Mouse (Mus musculus) intestine, embryonic 16.5 days (tissue): ENCODE results near the gene Arpc4. TPM values are rescaled to one million over a fixed set of nuclear protein-coding genes. Genes with fewer than 3 reads are reported as not detected.
"Not testable (repeated sequence)": the region's sequence is repeated elsewhere in the genome, so short reads cannot be mapped to it uniquely, and the experiment has no call there.

Source experiments
- ATAC-seq: fragments of 200-750 bp; cut with Nextera tagmentation; 2 replicates; pipeline ENCODE4 v1.8.0; 2017; ENCODE audit warnings: moderate TSS enrichment, moderate library complexity
- H3K27ac ChIP-seq: fragments of 300-500 bp; sonication (generic); 2 replicates; pipeline ENCODE4 v1.5.1; 2014; ENCODE audit warnings: mild to moderate bottlenecking, low read length
- H3K27me3 ChIP-seq: fragments of 300-500 bp; sonication (generic); replicated peaks from 2 replicates; pipeline ENCODE4 v1.6.1; 2014; ENCODE audit warnings: low read length, control low read depth, mixed read lengths; ENCODE audit not compliant: control insufficient read depth, insufficient read depth
- H3K36me3 ChIP-seq: fragments of 300-500 bp; sonication (generic); 2 replicates; pipeline ENCODE4 v1.6.1; 2014; ENCODE audit warnings: low read length, control low read depth; ENCODE audit not compliant: control insufficient read depth, insufficient read depth
- H3K4me1 ChIP-seq: fragments of 300-500 bp; sonication (generic); 2 replicates; pipeline ENCODE4 v1.6.1; 2014; ENCODE audit warnings: low read length, control low read depth, mixed read lengths; ENCODE audit not compliant: control insufficient read depth, insufficient read depth
- H3K4me2 ChIP-seq: fragments of 300-500 bp; sonication (generic); 2 replicates; pipeline ENCODE4 v1.6.1; 2014; ENCODE audit warnings: low read depth, low read length, control low read depth
- H3K4me3 ChIP-seq: fragments of 300-500 bp; sonication (generic); 2 replicates; pipeline ENCODE4 v1.5.1; 2014; ENCODE audit warnings: mild to moderate bottlenecking, low read length
- H3K9ac ChIP-seq: fragments of 300-500 bp; sonication (generic); 2 replicates; pipeline ENCODE4 v1.6.1; 2014; ENCODE audit warnings: low read depth, low read length
- H3K9me3 ChIP-seq: fragments of 300-500 bp; sonication (generic); 2 replicates; pipeline ENCODE4 v1.6.1; 2016; ENCODE audit warnings: low read length, control low read depth; ENCODE audit not compliant: control insufficient read depth
- WGBS: fragments of 180-500 bp; shearing (Covaris S2); extraction: QIAGEN DNeasy Blood & Tissue Kit; methylation state at CpG from one replicate; pipeline ENCODE4 v1.1.7; 2014; 5-methylcytosine and 5-hydroxymethylcytosine counted together
- polyA plus RNA-seq: library from polyadenylated mRNA; unstranded; fragments of >200 nt; fragmentation: Nextera tagmentation; extraction: Ambion mirVana; gene quantifications from 2 replicates; pipeline ENCODE4 v1.2.1, GENCODE M21; 2015

Gene Arpc4
- polyA plus RNA-seq = 449 and 456 TPM in 2 replicates

DNA sequence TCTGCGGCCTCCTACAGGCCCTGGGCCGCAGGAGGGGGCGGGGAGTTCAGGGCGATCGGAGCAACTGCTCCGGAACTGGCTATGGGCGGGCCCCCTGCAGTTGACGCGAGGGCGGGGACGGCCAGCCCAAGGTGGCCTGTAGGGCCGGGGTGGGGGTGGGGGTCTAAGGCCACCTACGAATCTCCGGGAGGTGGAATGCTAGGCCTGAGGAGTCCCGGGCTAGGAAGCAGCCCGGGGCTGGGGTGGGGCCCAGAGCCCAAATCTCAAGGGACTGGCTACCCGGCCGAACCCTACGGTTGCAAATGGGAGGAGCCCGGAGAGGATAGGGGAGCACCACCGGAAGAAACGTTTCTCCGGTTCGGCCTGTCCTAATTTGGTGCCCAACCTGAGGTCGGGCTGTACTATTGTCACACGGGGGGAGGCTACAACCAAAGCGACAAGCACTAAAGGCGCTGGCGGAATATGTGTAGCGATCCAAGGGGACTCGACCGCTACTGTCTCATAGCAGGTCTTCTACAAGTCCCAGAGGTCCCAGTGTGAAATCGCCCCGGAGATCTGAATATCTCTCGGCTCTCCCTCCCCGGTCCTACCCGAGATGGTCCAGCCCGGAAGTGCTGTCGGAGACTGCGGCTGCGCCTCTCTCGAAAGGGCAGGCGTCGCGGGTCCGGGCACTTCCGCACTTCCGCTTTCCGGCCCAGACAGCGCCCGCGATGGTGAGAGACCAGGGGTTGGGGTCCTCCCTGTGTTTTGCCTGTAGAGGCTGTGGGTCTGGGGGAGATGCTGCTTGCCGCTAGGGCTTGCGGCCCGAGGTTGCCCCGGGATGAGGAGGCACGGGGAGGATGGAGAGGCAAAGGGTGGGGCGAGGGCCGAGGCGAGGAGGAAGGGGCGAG, at the start of gene Arpc4, which contains the start of gene Tada3:
Gene Arpc4, plus strand, starts transcription at position 620 of the 890 bp plus-strand sequence.
Gene Tada3, minus strand, starts transcription at position 388 of the 890 bp plus-strand sequence.
- Histone ChIP-seq H3K27me3 (no peaks in the 10 kb centered on the region), H3K4me2 (peak within 1 kb of the TSS; percentile 81), H3K4me3 (peak within 1 kb of the TSS; percentile 96), H3K9ac (peak within 1 kb of the TSS; percentile 97), H3K27ac (peak within 1 kb of the TSS; percentile 97), H3K9me3 (no peaks in the 10 kb centered on the region), H3K4me1 (peaks cover 16% of the 10 kb centered on the region), H3K36me3 (peaks cover 8% of the 10 kb centered on the region)
- WGBS = under 1% methylated on average over 61 of the region's 61 CpGs
- ATAC-seq = peak; percentile 96

DNA sequence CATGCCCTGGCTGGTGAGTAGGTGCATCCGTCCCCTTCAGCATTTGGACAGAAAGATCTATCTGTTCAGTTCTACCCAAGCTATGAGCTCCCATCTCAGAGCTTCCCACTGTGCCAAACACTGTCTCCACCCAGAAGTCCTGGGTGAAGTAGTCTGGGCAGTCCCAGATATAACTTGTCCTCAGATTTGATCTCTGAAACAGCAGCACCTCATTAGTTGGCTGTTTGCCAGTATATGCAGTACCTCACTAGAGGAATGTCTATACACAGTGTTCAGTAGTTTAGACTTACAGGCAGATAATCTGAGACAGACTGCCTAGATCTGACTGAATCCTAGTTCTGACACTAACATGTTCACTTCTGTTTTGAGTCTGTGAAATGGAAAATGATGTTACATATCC, 48.5 kb upstream of the Arpc4 start:
- H3K4me3 ChIP-seq = no peak overlapping the region
- WGBS = 87% methylated on average over 1 of the region's 1 CpGs

DNA sequence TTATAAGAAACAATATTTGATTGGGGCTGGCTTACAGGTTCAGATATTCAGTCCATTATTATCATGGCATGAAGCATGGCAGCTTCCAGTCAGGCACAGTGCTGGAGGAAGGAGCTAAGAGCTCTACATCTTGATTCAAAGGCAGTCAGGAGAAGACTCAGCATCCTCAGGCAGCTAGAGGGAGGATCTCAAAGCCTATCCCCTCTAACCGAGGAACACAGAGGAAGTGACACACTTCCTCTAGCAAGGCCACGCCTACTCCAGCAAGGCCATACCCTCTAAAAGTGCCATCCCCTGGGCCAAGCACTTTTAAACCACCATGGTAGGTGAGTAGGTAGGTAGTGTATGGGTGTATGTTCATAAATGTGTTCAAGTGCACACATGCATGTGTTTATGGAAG, 47.4 kb upstream of the Arpc4 start:
- Histone ChIP-seq H3K36me3 (peaks cover 3% of the 10 kb centered on the region; the same call in 1 of the 2 replicates), H3K9ac (no peak overlapping the region), H3K4me2 (no peak overlapping the region), H3K4me1 (peaks cover 5% of the 10 kb centered on the region; the same call in 1 of the 2 replicates), H3K9me3 (no peaks in the 10 kb centered on the region), H3K27me3 (no peaks in the 10 kb centered on the region), H3K27ac (no peak overlapping the region), H3K4me3 (no peak overlapping the region)
- 48% methylated on average over 2 of the region's 2 CpGs for WGBS
- no peak for ATAC-seq

More for the DNA sequence above, 48.5 kb upstream of the Arpc4 start:
- H3K36me3 ChIP-seq = peaks cover 4% of the 10 kb centered on the region
- H3K9ac ChIP-seq = no peak overlapping the region
- no peak overlapping the region for H3K27ac ChIP-seq
- H3K4me1 ChIP-seq = peaks cover 9% of the 10 kb centered on the region; the same call in 1 of the 2 replicates
- H3K9me3 ChIP-seq = no peaks in the 10 kb centered on the region
- ATAC-seq = no peak
- H3K4me2 ChIP-seq = no peak overlapping the region
- H3K27me3 ChIP-seq = no peaks in the 10 kb centered on the region

DNA sequence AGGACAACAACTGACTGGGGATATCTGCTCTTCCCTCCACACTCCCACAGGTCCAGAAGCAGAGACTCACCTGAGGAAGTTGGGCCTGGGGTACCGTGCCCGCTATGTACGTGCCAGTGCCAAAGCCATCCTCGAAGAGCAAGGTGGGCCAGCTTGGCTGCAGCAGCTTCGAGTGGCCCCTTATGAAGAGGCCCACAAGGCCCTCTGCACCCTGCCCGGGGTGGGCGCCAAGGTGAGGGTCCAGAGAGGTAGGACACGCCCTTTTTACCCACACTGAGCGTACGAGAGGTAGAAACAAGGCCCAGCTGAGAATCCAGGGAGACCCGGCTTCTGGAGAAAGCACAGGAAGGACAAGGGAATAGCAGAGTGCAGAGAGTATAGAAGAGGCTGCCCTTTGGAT, 46.2 kb upstream of the Arpc4 start:
- no peaks in the 10 kb centered on the region for H3K27me3 ChIP-seq

DNA sequence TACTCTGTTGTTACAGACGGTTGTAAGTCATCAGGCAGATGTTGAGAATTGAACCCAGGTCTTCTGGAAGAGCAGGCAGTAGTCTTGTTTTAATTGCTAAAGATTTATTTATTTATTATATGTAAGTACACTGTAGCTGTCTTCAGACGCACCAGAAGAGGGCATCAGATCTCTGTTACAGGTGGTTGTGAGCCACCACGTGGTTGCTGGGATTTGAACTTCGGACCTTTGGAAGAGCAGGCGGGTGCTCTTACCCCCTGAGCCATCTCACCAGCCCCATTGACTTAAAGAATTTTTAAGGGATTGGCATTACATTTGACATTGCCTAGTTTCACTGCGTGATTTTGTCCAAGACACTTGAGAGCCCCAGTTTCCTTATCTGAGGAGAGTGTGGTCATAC, 45.2 kb upstream of the Arpc4 start:
- H3K9ac ChIP-seq, H3K27me3 ChIP-seq, H3K9me3 ChIP-seq, H3K4me2 ChIP-seq, H3K36me3 ChIP-seq, H3K4me3 ChIP-seq, H3K4me1 ChIP-seq: not testable (repeated sequence)
- H3K27ac ChIP-seq = 0 out of 2 replicates have a peak overlapping the region, but pooled peaks have one; percentile 34
- peak; percentile 43; the same call in 1 of the 2 replicates for ATAC-seq
- WGBS = 64% methylated on average over 6 of the region's 6 CpGs

More for the DNA sequence above, 46.2 kb upstream of the Arpc4 start:
- no peak for ATAC-seq
- Histone ChIP-seq H3K27ac (no peak overlapping the region), H3K9ac (no peak overlapping the region), H3K9me3 (no peaks in the 10 kb centered on the region), H3K36me3 (peaks cover 3% of the 10 kb centered on the region; the same call in 1 of the 2 replicates), H3K4me2 (no peak overlapping the region), H3K4me3 (no peak overlapping the region), H3K4me1 (no peaks in the 10 kb centered on the region)
- 92% methylated on average over 11 of the region's 11 CpGs for WGBS

DNA sequence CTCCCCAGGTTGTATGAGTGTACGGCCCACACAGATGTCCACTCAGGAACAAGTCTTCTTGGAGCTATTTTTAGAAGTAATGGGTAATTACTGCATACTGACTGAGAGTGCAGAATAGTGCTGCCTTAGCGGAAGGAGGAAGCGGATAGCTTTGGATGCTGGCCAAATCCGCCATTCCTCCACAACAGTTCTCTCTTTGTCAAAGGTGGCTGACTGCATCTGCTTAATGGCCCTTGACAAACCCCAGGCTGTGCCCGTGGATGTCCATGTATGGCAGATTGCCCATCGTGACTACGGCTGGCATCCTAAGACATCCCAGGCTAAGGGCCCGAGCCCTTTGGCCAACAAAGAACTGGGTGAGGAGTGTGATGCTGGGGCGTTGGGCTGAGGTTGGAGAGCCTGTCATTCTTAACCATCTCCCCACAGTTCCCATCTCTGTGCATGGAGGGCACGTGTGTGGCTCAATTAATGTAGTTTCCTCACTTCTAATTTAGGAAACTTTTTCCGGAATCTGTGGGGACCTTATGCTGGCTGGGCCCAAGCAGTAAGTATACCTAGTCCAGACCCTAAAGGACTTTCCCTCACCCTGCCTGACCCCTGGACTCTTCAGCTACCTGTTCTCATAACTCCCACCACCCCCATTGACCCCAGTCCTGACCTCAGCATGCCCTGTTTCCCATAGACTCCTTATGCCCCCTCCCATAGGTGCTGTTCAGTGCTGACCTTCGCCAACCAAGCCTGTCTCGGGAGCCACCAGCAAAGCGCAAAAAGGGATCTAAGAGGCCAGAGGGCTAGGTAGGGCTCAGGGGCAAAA, 44.6 kb upstream of the Arpc4 start:
- no peaks in the 10 kb centered on the region for H3K27me3 ChIP-seq
- peak overlapping the region; percentile 34 for H3K27ac ChIP-seq
- no peak overlapping the region for H3K9ac ChIP-seq
- peaks cover 3% of the 10 kb centered on the region; the same call in 1 of the 2 replicates for H3K36me3 ChIP-seq
- no peak overlapping the region for H3K4me3 ChIP-seq
- 56% methylated on average over 14 of the region's 14 CpGs for WGBS
- no peaks in the 10 kb centered on the region for H3K4me1 ChIP-seq
- H3K4me2 ChIP-seq = no peak overlapping the region
- H3K9me3 ChIP-seq = no peaks in the 10 kb centered on the region
- peak; percentile 82 for ATAC-seq

DNA sequence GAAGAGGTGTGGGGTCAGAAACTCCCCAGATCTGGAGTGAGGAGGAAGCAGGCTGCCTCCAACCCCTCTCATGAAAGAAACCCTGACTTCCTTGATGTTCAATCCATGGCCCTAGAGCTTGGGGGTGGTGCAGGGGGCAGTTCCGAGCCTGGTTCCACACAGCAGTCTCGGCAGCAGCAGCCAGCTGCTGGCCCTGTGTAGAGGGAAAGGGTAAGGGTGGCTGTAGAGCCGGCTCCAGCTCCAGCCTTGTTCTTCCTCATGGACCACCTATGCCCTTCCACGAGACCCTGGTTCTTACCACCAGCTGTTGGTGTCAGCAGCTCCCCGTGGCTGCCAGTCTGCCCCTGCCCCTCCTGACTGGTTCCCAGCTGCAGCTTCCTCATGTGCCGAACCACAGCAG, 43.7 kb upstream of the Arpc4 start:
- WGBS = 69% methylated on average over 6 of the region's 6 CpGs

DNA sequence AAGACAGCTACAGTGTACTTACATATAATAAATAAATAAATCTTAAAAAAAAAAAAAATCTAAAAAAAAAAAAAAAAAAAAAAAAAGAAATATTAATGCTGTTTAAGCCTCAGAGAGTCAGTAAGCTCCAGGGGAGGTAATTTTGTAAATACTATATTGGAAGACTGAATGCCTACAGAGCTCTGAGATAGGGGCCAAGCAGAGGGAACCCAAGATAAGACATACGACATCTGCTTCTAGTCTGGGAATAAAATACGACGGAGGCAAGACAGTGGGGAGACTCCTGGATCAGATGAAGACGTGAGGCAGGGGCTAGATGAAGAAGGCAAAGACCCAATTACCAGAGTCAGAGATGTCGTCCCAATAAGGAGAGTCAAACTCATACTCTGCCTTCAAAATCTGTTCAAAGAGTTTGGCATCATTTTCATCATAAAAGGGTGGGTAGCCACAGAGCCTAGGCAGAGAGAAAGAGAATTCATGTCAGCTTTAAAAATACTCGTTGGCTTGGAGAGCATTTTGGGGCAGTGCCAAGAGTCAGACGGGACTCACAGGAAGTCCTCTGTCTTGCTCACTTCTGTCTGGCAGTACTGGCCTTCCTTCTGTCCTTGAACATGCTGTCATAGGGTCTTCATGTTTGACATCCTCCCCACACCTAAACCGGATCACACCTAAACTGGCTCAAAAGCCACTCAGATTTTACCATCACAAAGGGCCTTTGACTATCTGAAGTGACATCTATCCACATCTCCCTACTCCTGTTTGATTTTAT, 40.9 kb upstream of the Arpc4 start:
- no peak for ATAC-seq

More for the DNA sequence above, 43.7 kb upstream of the Arpc4 start:
- Histone ChIP-seq H3K36me3 (peaks cover 3% of the 10 kb centered on the region; the same call in 1 of the 2 replicates), H3K27ac (no peak overlapping the region), H3K9me3 (no peaks in the 10 kb centered on the region), H3K4me3 (no peak overlapping the region), H3K4me1 (no peaks in the 10 kb centered on the region), H3K27me3 (no peaks in the 10 kb centered on the region), H3K9ac (no peak overlapping the region), H3K4me2 (no peak overlapping the region)
- no peak for ATAC-seq

More for the DNA sequence above, 40.9 kb upstream of the Arpc4 start:
- 60% methylated on average over 8 of the region's 8 CpGs for WGBS
- Histone ChIP-seq H3K9ac (no peak overlapping the region), H3K9me3 (no peaks in the 10 kb centered on the region), H3K4me3 (no peak overlapping the region), H3K27me3 (no peaks in the 10 kb centered on the region), H3K36me3 (peaks cover 3% of the 10 kb centered on the region; the same call in 1 of the 2 replicates), H3K27ac (no peak overlapping the region), H3K4me2 (no peak overlapping the region), H3K4me1 (peaks cover 3% of the 10 kb centered on the region; the same call in 1 of the 2 replicates)
